Mouse (Mus musculus): ENCODE results near the gene Trap1a.
"Not testable (repeated sequence)": the region's sequence is repeated elsewhere in the genome, so short reads cannot be mapped to it uniquely, and the experiment has no call there.

The Trap1a gene

DNA sequence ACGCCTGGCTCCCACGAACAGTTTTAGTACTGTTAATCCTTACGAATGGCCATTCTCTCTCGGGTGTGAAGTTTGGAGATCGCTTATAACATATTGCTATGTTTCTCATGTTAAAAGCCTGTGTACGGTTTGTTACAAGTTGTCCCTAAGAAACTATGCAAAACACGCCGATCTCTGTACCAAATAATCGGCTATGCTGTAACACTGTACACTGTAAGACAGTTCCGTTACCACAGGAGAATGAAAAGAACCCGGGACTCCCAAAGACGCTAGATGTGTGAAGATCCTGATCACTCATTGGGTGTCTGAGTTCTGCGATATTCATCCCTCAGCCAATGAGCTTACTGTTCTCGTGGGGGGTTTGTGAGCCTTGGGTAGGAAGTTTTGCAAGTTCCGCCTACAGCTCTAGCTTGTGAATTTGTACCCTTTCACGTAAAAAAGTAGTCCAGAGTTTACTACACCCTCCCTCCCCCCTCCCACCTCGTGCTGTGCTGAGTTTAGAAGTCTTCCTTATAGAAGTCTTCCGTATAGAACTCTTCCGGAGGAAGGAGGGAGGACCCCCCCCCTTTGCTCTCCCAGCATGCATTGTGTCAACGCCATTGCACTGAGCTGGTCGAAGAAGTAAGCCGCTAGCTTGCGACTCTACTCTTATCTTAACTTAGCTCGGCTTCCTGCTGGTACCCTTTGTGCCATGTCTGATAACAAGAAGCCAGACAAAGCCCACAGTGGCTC lies at the start of gene Trap1a:
Trap1a (plus strand) TSS at position 421 of the 732 bp plus-strand sequence.
- DNase-seq (ENCODE audit: low spot score) = no peak

GRCm38 (mm10) chrX:139293114-139293513 lies 40.4 kb upstream of the Trap1a start:
- no peak for DNase-seq (ENCODE audit: low spot score)

DNA sequence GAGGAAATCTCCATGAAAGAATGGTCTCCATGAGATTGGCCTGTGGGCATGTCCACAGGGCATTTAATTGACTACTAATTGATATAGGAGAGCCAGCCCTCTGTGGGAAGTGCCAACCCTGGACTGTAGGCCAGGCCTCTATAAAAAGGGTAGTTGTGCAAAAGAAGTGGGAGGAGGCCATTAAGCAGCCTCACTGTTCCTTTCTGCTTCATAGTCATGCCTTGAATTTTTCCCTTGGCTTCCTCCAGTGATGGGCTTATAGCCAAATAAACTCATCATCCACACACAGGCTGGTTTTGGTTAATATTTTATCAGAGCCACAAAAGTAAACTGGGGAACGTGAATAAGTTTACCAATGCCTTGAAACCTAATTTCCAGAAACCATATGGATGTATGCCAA lies 38.2 kb upstream of the Trap1a start:
- DNase-seq (ENCODE audit: low spot score) = no peak

GRCm38 (mm10) chrX:139317356-139317755 lies 16.1 kb upstream of the Trap1a start:
- not testable (repeated sequence) for DNase-seq (ENCODE audit: low spot score)

- DNase-seq (ENCODE audit: low spot score) = no peak
These were observed 900 bp upstream of the Trap1a start for GRCm38 (mm10) chrX:139332583-139332982.

DNA sequence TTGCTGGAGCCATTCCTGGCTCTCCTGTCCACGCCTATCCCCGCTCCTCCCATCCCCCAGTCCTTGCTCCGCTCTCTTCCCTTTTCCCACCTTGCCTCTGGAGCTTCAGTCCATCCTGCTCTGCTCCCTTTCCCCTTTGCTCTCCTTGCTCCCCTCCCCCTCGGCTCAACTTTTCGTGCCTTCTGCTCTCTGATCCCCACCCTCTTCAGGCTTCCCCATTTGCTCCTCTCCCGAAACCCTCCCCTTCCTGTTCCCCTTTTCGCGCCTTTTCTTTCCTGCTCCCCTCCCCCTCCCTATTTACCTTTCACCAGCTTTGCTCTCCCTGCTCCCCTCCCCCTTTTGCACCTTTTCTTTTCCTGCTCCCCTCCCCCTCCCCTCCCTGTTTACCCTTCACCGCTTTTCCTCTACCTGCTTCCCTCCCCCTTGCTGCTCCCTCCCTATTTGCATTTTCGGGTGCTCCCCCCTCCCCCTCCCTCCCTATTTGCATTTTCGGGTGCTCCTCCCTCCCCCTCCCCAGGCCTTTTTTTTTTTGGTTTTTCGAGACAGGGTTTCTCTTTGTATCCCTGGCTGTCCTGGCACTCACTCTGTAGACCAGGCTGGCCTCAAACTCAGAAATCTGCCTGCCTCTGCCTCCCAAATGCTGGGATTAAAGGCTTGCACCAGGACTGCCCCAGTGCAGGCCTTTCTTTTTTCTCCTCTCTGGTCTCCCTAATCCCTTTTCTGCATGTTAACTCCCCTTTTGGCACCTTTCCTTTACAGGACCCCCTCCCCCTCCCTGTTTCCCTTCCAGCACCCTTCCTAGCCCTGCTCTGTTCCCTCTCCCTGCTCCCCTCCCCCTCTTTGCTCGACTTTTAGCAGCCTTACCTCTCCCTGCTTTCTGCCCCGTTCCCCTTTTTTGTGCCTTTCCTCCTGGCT lies 1.3 kb downstream of the Trap1a start:
- no peak for DNase-seq (ENCODE audit: low spot score)

DNA sequence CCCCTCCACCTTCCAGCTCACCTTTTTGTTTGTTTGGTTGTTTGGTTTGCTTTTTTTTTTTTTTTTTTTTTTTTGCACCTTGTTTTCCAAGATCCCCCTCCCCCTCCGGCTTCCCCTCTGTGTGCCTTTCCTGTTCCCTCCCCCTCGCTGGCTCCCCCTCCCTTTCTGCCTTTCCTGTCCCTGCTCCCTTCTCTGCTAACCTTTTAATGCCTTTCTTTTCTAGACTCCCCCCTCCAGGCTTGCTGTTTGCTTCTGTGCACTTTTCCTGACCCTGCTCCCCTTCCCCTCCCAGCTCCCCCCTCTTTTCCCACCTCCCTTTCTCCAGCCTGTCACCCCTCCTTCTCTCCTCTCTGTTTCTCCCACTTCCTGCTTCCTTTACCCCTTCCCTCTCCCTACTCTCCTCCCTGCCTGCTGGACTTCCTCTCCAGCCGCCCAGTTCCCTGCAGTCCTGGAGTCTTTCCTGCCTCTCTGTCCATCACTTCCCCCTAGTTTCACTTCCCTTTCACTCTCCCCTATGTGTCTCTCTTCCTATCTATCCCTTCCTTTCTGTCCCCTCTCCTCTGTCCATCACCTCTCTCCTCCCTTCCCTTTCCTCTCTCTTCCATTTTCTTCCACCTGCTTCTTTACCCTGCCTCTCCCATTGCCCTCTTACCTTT lies 2.1 kb downstream of the Trap1a start:
- no peak for DNase-seq (ENCODE audit: low spot score)

DNA sequence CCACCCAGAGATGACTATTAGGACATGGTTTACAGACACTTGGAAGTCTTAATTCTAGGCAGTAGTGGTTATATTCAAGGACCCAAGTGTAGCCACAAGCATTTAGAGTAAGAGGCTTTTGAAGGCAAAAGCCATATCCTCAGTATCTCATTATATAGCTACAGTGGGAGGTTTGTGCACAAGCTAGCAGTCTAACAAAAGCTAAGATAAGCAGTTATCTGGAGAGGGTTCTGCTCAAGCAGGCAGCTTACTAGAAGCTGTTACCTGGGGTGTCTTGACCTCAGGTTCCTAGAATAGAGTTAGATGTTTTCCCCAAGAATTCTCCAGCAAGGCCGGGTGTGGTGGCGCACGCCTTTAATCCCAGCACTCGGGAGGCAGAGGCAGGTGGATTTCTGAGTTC lies 6.1 kb downstream of the Trap1a start:
- DNase-seq (ENCODE audit: low spot score) = no peak

DNA sequence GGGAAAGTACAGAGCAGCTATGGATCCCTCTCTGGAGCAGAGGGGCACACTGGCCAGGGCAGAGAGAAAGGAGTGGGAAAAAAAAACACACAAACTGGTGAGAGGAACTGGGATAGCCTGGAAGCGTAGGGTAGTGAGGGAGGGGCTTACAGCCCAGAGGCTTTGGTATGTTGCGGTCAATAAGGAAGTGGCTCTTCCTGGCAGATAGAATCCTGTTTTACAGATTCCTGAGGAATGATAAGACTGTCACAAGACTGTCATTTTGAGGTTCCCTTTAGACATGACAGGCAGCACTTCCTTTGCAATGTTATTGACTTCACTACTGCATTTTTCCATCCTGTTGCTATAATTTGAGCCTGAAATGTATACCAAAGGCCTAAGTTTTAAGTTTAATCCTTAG lies 7.7 kb downstream of the Trap1a start:
- no peak for DNase-seq (ENCODE audit: low spot score)

GRCm38 (mm10) chrX:139352192-139352772 lies 18.8 kb downstream of the Trap1a start:
- peak; percentile 11 for DNase-seq (ENCODE audit: low spot score)

DNA sequence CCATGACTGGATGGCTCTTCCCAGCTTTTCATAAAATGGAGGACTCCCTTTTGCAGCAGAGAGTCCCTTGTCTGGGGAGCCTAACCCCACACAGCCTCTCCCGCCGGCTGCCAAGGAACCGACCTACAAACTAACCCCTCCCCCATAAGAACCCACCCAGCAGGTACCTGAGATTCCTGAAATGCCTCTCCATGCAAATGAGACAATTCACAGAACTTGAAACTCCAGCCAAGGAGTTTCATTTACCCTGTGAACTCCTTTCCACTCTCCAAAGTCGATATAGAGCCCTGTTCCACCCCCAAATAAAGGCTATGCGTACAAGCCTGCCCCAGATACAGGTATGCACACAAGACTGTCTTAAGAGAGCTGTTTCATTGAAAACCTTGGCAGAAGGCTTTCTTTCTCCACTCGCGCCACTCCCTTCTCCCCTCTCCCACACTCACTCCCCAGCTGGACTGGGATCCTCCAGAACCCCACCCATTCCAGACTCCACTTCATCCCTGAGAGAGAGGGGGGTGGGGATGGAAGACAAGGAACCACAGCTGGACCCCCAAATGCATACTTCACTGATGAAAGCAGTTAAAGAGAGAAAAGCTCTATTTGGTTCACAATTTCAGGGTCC lies 24.3 kb downstream of the Trap1a start:
- DNase-seq (ENCODE audit: low spot score) = no peak

- DNase-seq (ENCODE audit: low spot score) = no peak
These were observed 24.9 kb downstream of the Trap1a start for GRCm38 (mm10) chrX:139358361-139358760.

DNA sequence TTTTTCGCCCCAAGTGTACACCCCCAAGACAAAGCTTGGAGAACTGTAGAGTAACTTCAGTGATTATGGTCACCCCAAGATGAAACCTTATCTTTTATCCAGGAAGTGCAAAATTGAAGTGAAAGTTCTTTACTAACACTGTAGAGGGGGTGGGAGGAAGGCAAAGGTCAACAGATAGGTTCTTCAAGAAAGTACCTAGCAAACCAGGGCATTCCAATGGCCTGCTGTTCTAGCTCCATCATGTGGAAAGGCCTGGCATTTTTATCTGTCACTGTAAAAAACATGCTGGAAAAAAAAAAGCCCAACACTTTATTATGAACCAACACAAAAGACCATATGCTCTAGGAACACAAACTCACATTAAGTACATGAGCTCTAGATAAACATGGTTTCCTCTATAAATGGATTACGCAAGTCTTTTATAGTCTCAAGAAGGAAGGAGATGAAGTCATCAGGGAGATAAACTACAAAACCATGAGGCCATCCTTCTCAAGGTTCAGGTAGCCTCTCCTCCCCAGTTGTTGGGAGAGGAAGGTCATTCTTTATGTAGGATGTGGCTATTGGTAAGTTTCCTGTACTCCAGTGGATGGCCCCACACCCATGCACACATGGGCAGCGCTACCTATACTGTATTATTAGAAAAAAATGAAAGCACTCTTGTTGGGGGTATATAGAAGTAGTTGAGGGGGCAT lies 33.5 kb downstream of the Trap1a start:
- DNase-seq (ENCODE audit: low spot score) = peak; percentile 12

DNA sequence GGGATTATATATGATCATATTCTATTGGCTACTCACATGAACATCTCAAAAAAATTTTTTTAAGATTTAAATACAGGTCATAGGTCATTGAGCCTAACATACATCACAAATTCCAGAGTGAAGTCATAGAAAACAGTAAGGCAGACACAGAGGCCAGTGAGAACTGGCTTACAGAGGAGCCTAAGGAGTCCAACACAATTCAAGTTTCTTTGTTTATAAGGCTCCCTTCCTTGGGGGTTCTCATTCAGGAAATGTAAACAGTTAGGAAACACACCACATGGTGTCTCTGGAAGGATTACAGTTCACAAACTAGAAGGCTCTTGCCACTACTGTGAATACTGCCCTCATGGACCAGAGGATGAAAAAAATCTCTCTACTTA lies 34.0 kb downstream of the Trap1a start:
- DNase-seq (ENCODE audit: low spot score) = no peak

GRCm38 (mm10) chrX:139369122-139369521 lies 35.6 kb downstream of the Trap1a start:
- DNase-seq (ENCODE audit: low spot score) = peak; percentile 51

- DNase-seq (ENCODE audit: low spot score) = peak; percentile 57
These were observed 39.2 kb downstream of the Trap1a start for GRCm38 (mm10) chrX:139372665-139373064.

Data from adipocyte (in vitro differentiated cells).